Mouse (Mus musculus) lung, adult 10 weeks (tissue): ENCODE results near the gene Vmn1r119. TPM values are rescaled to one million over a fixed set of nuclear protein-coding genes. Genes with fewer than 3 reads are reported as not detected.

ENCODE experiments used
- polyA plus RNA-seq: library from polyadenylated mRNA; stranded (reverse); fragments of 350-450 nt; fragmentation: Illumina TruSeq; extraction: RNeasy Lipid Tissue Mini Kit (QIAGEN cat#74804); gene quantifications from one replicate; pipeline ENCODE4 v1.2.3, GENCODE M21; 2014; ENCODE audit warnings: low read depth, low replicate concordance; ENCODE audit not compliant: insufficient read depth

Vmn1r119 gene
- polyA plus RNA-seq: not detected

GRCm38 (mm10) chr7:21012355-21012754, at the start of gene Vmn1r119:
TSS of gene Vmn1r119 (minus strand) at chr7:21012455.

GRCm38 (mm10) chr7:21053684-21054083, 41.4 kb upstream of the Vmn1r119 start, which contains the start of gene Vmn1r120:
TSS of gene Vmn1r120 (minus strand) at chr7:21053784.

Other genes with a start within 250 kb of the Vmn1r119 start
- gene Vmn1r112, start 241.3 kb downstream of the Vmn1r119 start, polyA plus RNA-seq: not detected
- gene Vmn1r113, start 225.2 kb downstream of the Vmn1r119 start, polyA plus RNA-seq: not detected
- gene Vmn1r114, start 200.3 kb downstream of the Vmn1r119 start, polyA plus RNA-seq: not detected
- gene Vmn1r115, start 167.5 kb downstream of the Vmn1r119 start, polyA plus RNA-seq: not detected
- gene Vmn1r116, start 140.2 kb downstream of the Vmn1r119 start, polyA plus RNA-seq: not detected
- not detected for gene Vmn1r117, start 128.3 kb downstream of the Vmn1r119 start, polyA plus RNA-seq
- not detected for gene Vmn1r118, start 100.1 kb downstream of the Vmn1r119 start, polyA plus RNA-seq
- not detected for gene Vmn1r120, start 41.3 kb upstream of the Vmn1r119 start, polyA plus RNA-seq
- gene Vmn1r121, start 86.1 kb upstream of the Vmn1r119 start, polyA plus RNA-seq: not detected
- not detected for gene Vmn1r122, start 121.7 kb upstream of the Vmn1r119 start, polyA plus RNA-seq
- not detected for gene Vmn1r123, start 149.7 kb upstream of the Vmn1r119 start, polyA plus RNA-seq
- gene Gm5157, start 178.0 kb upstream of the Vmn1r119 start, polyA plus RNA-seq: not detected
- not detected for gene Vmn1r124, start 248.2 kb upstream of the Vmn1r119 start, polyA plus RNA-seq